Comparison of ENCODE assay signal across 26 mouse cellular contexts in genomic region chr11:106151219-106151618, GRCm38 (mm10). TPM values are rescaled to one million over a fixed set of nuclear protein-coding genes. Genes with fewer than 3 reads are reported as not detected.
"Had no signal": no experiment of that assay in that cellular context is flagged by ENCODE, and none has a peak within 500 bp of the region (broad histone marks: within the 10 kb centered on the region; RNA-seq: fewer than 3 reads in every experiment).

No protein-coding gene starts in this region.

- H3K9me3 ChIP-seq: liver, embryonic 12.5 days; liver, embryonic 15.5 days; lung, embryonic 15.5 days; megakaryocyte, embryonic 14.5 days; midbrain, embryonic 10.5 days; midbrain, embryonic 13.5 days; neural tube, embryonic 13.5 days had no signal

- H3K4me1 ChIP-seq: lung, embryonic 15.5 days; midbrain, embryonic 10.5 days had no signal

- H3K9ac ChIP-seq: liver, embryonic 12.5 days; liver, embryonic 15.5 days; lung, embryonic 15.5 days; midbrain, embryonic 13.5 days; neural tube, embryonic 13.5 days had no signal

- H3K27me3 ChIP-seq: liver, embryonic 12.5 days; liver, embryonic 15.5 days; lung, embryonic 15.5 days; megakaryocyte, embryonic 14.5 days; midbrain, embryonic 13.5 days; neural tube, embryonic 13.5 days had no signal

- ATAC-seq: liver, embryonic 12.5 days; midbrain, embryonic 13.5 days; midbrain, embryonic 16.5 days had no signal

- H3K4me3 ChIP-seq: liver, embryonic 12.5 days; liver, embryonic 15.5 days; lung, embryonic 15.5 days; megakaryocyte, embryonic 14.5 days; midbrain, embryonic 10.5 days; midbrain, embryonic 13.5 days; myocyte; neural tube, embryonic 13.5 days had no signal

- H3K27ac ChIP-seq: kidney, postnatal 0 days; liver, embryonic 12.5 days; liver, embryonic 15.5 days; lung, embryonic 15.5 days; midbrain, embryonic 10.5 days; midbrain, embryonic 13.5 days; neural tube, embryonic 13.5 days had no signal

- DNase-seq: kidney, adult 2 months; kidney, postnatal 25 days; lung, adult 18-20 months; lung, postnatal 10 days; lung, postnatal 36 days; retina, postnatal 1 day; right cerebral cortex, postnatal 25 days; spleen, adult 18-20 months; thymus, postnatal 25 days had no signal

- H3K4me2 ChIP-seq: liver, embryonic 12.5 days; liver, embryonic 15.5 days; lung, embryonic 15.5 days; midbrain, embryonic 13.5 days; neural tube, embryonic 13.5 days had no signal

RNA-seq across cellular contexts. Expression of gene Gm10840, which starts 9.4 kb away (rescaled TPM):
- total RNA-seq: layer of hippocampus, postnatal 14 days; left cerebral cortex, postnatal 36 days; monocyte, adult 5-6 weeks had no signal
- polyA plus RNA-seq: intestine, embryonic 14.5 days; kidney, adult 2 months; kidney, embryonic 14.5 days; kidney, postnatal 0 days; large intestine, adult 2 months; limb, embryonic 14.5 days; liver, embryonic 12.5 days; liver, embryonic 15.5 days; lung, embryonic 15.5 days; midbrain, embryonic 10.5 days; midbrain, embryonic 13.5 days; midbrain, embryonic 16.5 days; myocyte; neural tube, embryonic 13.5 days had no signal
